In the genomic region with DNA sequence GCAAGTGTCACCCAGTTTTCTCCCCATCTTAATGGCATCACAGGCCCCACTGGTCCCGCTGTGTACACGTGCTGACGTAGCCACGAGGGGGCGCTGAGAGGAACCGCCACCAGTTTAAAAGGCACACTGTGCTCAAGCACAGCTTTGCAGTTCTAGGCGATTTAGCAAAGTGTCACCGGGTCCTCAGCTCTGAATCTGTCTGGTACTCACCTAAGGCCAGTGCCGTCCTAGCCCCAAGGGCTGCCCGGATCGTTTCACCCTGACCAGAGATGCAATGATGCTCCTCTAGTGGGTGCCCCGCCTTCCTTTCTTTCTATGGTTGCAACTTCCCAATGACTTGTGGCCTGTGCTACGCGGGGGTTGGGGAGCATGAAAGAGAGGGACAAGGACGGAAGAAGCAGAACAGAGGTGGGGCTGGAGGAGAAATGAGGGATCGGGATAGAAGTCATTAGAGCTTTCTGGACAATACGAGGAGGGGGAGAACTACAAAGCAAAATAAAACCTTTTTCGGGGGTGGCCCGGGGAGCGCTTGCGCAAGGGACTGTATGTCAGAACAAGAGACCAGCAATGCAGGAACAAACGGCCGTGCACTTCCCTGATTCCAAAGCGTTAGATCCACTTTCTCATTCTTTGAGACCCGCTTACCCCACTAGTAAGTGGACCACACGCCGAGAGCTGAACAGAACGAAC, we compare ENCODE assay signal across 8 mouse cellular contexts. TPM values are rescaled to one million over a fixed set of nuclear protein-coding genes. Genes with fewer than 3 reads are reported as not detected.
DNase-seq lines count a peak whose midpoint lies in the region; ATAC-seq and TF ChIP-seq lines count a peak whose summit lies in the region.

No protein-coding gene starts in this region.

- H3K4me2 ChIP-seq in forebrain, embryonic 15.5 days (replicated peaks): peak overlapping the region; percentile 47
- peak overlapping the region; percentile 71 for H3K4me2 ChIP-seq in neural tube, embryonic 13.5 days

- H3K4me1 ChIP-seq in ES-E14 (ENCODE audit: control insufficient read depth in 2 of 2, insufficient read depth in 2 of 2, low read length in 2 of 2, poor library complexity in 1 of 2): peaks cover 3 to 14% of the 10 kb centered on the region in 2 experiments; a peak in 2 of 4 replicates
- H3K4me1 ChIP-seq in forebrain, embryonic 15.5 days: peaks cover 23% of the 10 kb centered on the region
- H3K4me1 ChIP-seq in neural tube, embryonic 13.5 days (replicated peaks): peaks cover 27% of the 10 kb centered on the region

- no peak overlapping the region for H3K27ac ChIP-seq in ES-E14 (ENCODE audit: insufficient read depth, low read depth, low read length, poor library complexity, severe bottlenecking)
- no peak overlapping the region for H3K27ac ChIP-seq in forebrain, embryonic 15.5 days (replicated peaks)
- no peak overlapping the region for H3K27ac ChIP-seq in neural tube, embryonic 13.5 days (replicated peaks)

- intact Hi-C loops in heart, postnatal 14 days (cut with DNase I): loop anchor here (1.0 kb wide), 1 partner anchor 199 kb away; no protein-coding TSS in a partner anchor

- in situ Hi-C loops in ES-E14 (cut with MboI; ENCODE audit: low sequenced_read_pairs in 2 of 2, unreplicated experiment in 2 of 2): loop anchor here in 1 of 2 experiments (10.0 kb wide), 1 partner anchor 204 kb away; the partner anchor contains the start of gene Pde4dip

- ATAC-seq in forebrain, embryonic 15.5 days (replicated peaks): peak; percentile 87
- peak; percentile 73 for ATAC-seq in neural tube, embryonic 13.5 days (ENCODE audit: low read depth)

- H3K4me3 ChIP-seq in ES-E14 (ENCODE audit: insufficient read depth in 1 of 2, low read depth in 1 of 2, low read length in 2 of 2, poor library complexity in 1 of 2, severe bottlenecking in 1 of 2): peak overlapping the region; percentile 32 to 63; a peak in 3 of 4 replicates
- peak overlapping the region; percentile 30 for H3K4me3 ChIP-seq in forebrain, embryonic 15.5 days
- H3K4me3 ChIP-seq in neural tube, embryonic 13.5 days: peak overlapping the region; percentile 39

- H3K36me3 ChIP-seq in ES-E14 (ENCODE audit: control insufficient read depth, insufficient read depth, low read length, poor library complexity, severe bottlenecking): no peaks in the 10 kb centered on the region
- H3K36me3 ChIP-seq in forebrain, embryonic 15.5 days: no peaks in the 10 kb centered on the region
- H3K36me3 ChIP-seq in neural tube, embryonic 13.5 days: no peaks in the 10 kb centered on the region

- H3K27me3 ChIP-seq in forebrain, embryonic 15.5 days: peaks cover 14% of the 10 kb centered on the region; the same call in 1 of the 2 replicates
- H3K27me3 ChIP-seq in neural tube, embryonic 13.5 days: peaks cover 26% of the 10 kb centered on the region

- H3K9ac ChIP-seq in ES-E14 (ENCODE audit: insufficient read depth, low read depth, low read length, poor library complexity, severe bottlenecking): 0 out of 2 replicates have a peak overlapping the region, but pooled peaks have one; percentile 11
- H3K9ac ChIP-seq in forebrain, embryonic 15.5 days (replicated peaks): peak overlapping the region; percentile 5; the same call in 1 of the 2 replicates
- peak overlapping the region; percentile 66 for H3K9ac ChIP-seq in neural tube, embryonic 13.5 days

- no peaks in the 10 kb centered on the region for H3K9me3 ChIP-seq in ES-E14 (ENCODE audit: control insufficient read depth, insufficient read depth, low read depth, low read length)
- H3K9me3 ChIP-seq in forebrain, embryonic 15.5 days: no peaks in the 10 kb centered on the region
- H3K9me3 ChIP-seq in neural tube, embryonic 13.5 days: no peaks in the 10 kb centered on the region

- DNase-seq in ES-E14 (ENCODE audit: low read depth, low spot score): peak; percentile 71
- DNase-seq in cerebellum, adult 11-12 months: peak; percentile 59
- peak; percentile 82 to 85 for DNase-seq in heart, postnatal 14 days
- peak; percentile 81 for DNase-seq in layer of hippocampus, adult 11-12 months (ENCODE audit: low spot score)
- DNase-seq in lung, adult 18-20 months: peak; percentile 79 to 82
- peak; percentile 89 for DNase-seq in testis, postnatal 10 days (ENCODE audit: low spot score)

- under 1% methylated on average over 28 of the region's 28 CpGs for WGBS in forebrain, embryonic 15.5 days
- WGBS in neural tube, embryonic 13.5 days: under 1% methylated on average over 28 of the region's 28 CpGs

TF ChIP-seq in ES-E14, 5 proteins besides CTCF, POLR2A, EP300 and RAD21:
- 0 out of 2 replicates have a peak, but pooled peaks have one; percentile 31 for TF ChIP-seq ZC3H11A (IDR thresholded peaks at IDR 0.05; ENCODE audit: borderline replicate concordance, low read depth, low read length)
- 0 out of 2 replicates have a peak, but pooled peaks have one; percentile 0 for TF ChIP-seq MAFK (IDR thresholded peaks at IDR 0.05; ENCODE audit: insufficient read depth, low read depth, low read length)
- TF ChIP-seq ZNF384 (IDR thresholded peaks at IDR 0.05; ENCODE audit: low read depth, low read length): no peak

RNA-seq across cellular contexts. Expression of gene Gm17651, which starts 6.3 kb away (rescaled TPM):
- total RNA-seq in ES-E14 (2012; rRNA removed): not detected in 2 replicates
- polyA plus RNA-seq in forebrain, embryonic 15.5 days (2015; fragmentation: Nextera tagmentation; extraction: Ambion mirVana): not detected in 2 replicates
- not detected for total RNA-seq in heart, postnatal 14 days (2021)
- not detected in 2 replicates for polyA plus RNA-seq in neural tube, embryonic 13.5 days (2015; fragmentation: Nextera tagmentation; extraction: Ambion mirVana)

RNA-seq across cellular contexts. Expression of gene Prkab2, which starts 22.8 kb away (rescaled TPM):
- total RNA-seq in ES-E14 (2012; rRNA removed): 7.0 and 7.5 TPM in 2 replicates
- polyA plus RNA-seq in forebrain, embryonic 15.5 days (2015; fragmentation: Nextera tagmentation; extraction: Ambion mirVana): 9.5 and 10.0 TPM in 2 replicates
- total RNA-seq in heart, postnatal 14 days (2021): 10 to 100 TPM; 17.3 to 19.6 TPM
- polyA plus RNA-seq in neural tube, embryonic 13.5 days (2015; fragmentation: Nextera tagmentation; extraction: Ambion mirVana): 11.6 and 11.9 TPM in 2 replicates

RNA-seq across cellular contexts. Expression of gene Fmo5, which starts 52.2 kb away (rescaled TPM):
- 0.27 and 0.90 TPM in 2 replicates for total RNA-seq in ES-E14 (2012; rRNA removed)
- 0.66 and 1.0 TPM in 2 replicates for polyA plus RNA-seq in forebrain, embryonic 15.5 days (2015; fragmentation: Nextera tagmentation; extraction: Ambion mirVana)
- 1 to 10 TPM; 8.0 to 9.6 TPM for total RNA-seq in heart, postnatal 14 days (2021)
- polyA plus RNA-seq in neural tube, embryonic 13.5 days (2015; fragmentation: Nextera tagmentation; extraction: Ambion mirVana): 0.34 and 1.2 TPM in 2 replicates

Comparison
In these comparisons a context has a peak if more than half of its experiments do, and no peak if none do; other contexts are left out.
1. H3K9ac ChIP-seq: peak in every context shown above with its lines; median percentile 66 in neural tube, embryonic 13.5 days; 11 in ES-E14; 5 in forebrain, embryonic 15.5 days.